Mouse (Mus musculus) forebrain, embryonic 14.5 days (tissue): Measurements from ENCODE around the gene Lgals9. TPM values are rescaled to one million over a fixed set of nuclear protein-coding genes. Genes with fewer than 3 reads are reported as not detected.

Experiments used
- ATAC-seq: fragments of 200-750 bp; cut with Nextera tagmentation; 2 replicates; pipeline ENCODE4 v1.8.0; 2017; ENCODE audit warnings: mild to moderate bottlenecking, moderate library complexity
- DNase-seq: peaks from one replicate; pipeline ENCODE4 v3.0.0-alpha.2; 2015; ENCODE audit warnings: low spot score
- H3K27ac ChIP-seq: fragments of 300-500 bp; sonication (generic); 2 replicates; pipeline ENCODE4 v1.5.1; 2014; ENCODE audit warnings: low read depth, mild to moderate bottlenecking, control low read depth, low read length, moderate library complexity
- H3K27me3 ChIP-seq: fragments of 300-500 bp; sonication (generic); replicated peaks from 2 replicates; pipeline ENCODE4 v1.6.1; 2014; ENCODE audit warnings: low read length, control low read depth, mixed read lengths; ENCODE audit not compliant: control insufficient read depth, insufficient read depth
- H3K36me3 ChIP-seq: fragments of 300-500 bp; sonication (generic); 2 replicates; pipeline ENCODE4 v1.6.1; 2014; ENCODE audit warnings: low read length, control low read depth; ENCODE audit not compliant: control insufficient read depth, insufficient read depth
- H3K4me1 ChIP-seq: fragments of 300-500 bp; sonication (generic); 2 replicates; pipeline ENCODE4 v1.6.1; 2014; ENCODE audit warnings: antibody characterized with exemption, low read length, control low read depth; ENCODE audit not compliant: control insufficient read depth, insufficient read depth
- H3K4me2 ChIP-seq: fragments of 300-500 bp; sonication (generic); 2 replicates; pipeline ENCODE4 v1.6.1; 2014; ENCODE audit warnings: mild to moderate bottlenecking, control low read depth, low read length
- H3K4me3 ChIP-seq: fragments of 300-500 bp; sonication (generic); 2 replicates; pipeline ENCODE4 v1.5.1; 2014; ENCODE audit warnings: low read depth, low read length, control low read depth
- H3K9ac ChIP-seq: fragments of 300-500 bp; sonication (generic); 2 replicates; pipeline ENCODE4 v1.6.1; 2014; ENCODE audit warnings: mild to moderate bottlenecking, low read length, control low read depth, moderate library complexity
- H3K9me3 ChIP-seq: fragments of 300-500 bp; sonication (generic); replicated peaks from 2 replicates; pipeline ENCODE4 v1.6.1; 2016; ENCODE audit warnings: low read length, control low read depth, mixed read lengths; ENCODE audit not compliant: control insufficient read depth
- WGBS: fragments of 180-500 bp; shearing (Covaris S2); extraction: QIAGEN DNeasy Blood & Tissue Kit; methylation state at CpG from one replicate; pipeline ENCODE4 v1.1.7; 2014; 5-methylcytosine and 5-hydroxymethylcytosine counted together
- polyA plus RNA-seq: library from polyadenylated mRNA; unstranded; fragments of >200 nt; fragmentation: Nextera tagmentation; extraction: Ambion mirVana; gene quantifications from 2 replicates; pipeline ENCODE4 v1.2.1, GENCODE M21; 2014

Lgals9 gene
- polyA plus RNA-seq, 1 experiment from 2014 or later, result 8.6 TPM

- Histone ChIP-seq H3K4me1 (0 out of 2 replicates have a peak, but pooled peaks cover 3% of the 10 kb centered on the region), H3K36me3 (no peaks in the 10 kb centered on the region), H3K27ac (no peak overlapping the region), H3K4me2 (no peak overlapping the region), H3K9ac (no peak overlapping the region), H3K9me3 (no peaks in the 10 kb centered on the region), H3K27me3 (peaks cover 46% of the 10 kb centered on the region), H3K4me3 (no peak overlapping the region)
- peak; percentile 68 for DNase-seq
- 38% methylated on average over 8 of the region's 8 CpGs for WGBS
- ATAC-seq, result no peak
Measured at GRCm38 (mm10) chr11:78922678-78923407, 61.9 kb downstream of the Lgals9 start.

GRCm38 (mm10) chr11:78920411-78920939, 64.3 kb downstream of the Lgals9 start, which contains the start of gene Nos2:
Gene Nos2 (plus strand): TSS chr11:78920787.
- ATAC-seq, result no peak
- H3K36me3 ChIP-seq, result no peaks in the 10 kb centered on the region
- H3K4me2 ChIP-seq, result no peak within 1 kb of the TSS

GRCm38 (mm10) chr11:78919745-78920144, 65.0 kb downstream of the Lgals9 start:
- DNase-seq, result no peak
- H3K36me3 ChIP-seq, result no peaks in the 10 kb centered on the region
- H3K27ac ChIP-seq, result no peak overlapping the region
- no peak for ATAC-seq
- no peak overlapping the region for H3K4me3 ChIP-seq
- H3K9me3 ChIP-seq, result no peaks in the 10 kb centered on the region
- 70% methylated on average over 4 of the region's 4 CpGs for WGBS
- peaks cover 24% of the 10 kb centered on the region for H3K27me3 ChIP-seq
- H3K4me2 ChIP-seq, result no peak overlapping the region
- no peak overlapping the region for H3K9ac ChIP-seq
- H3K4me1 ChIP-seq, result 0 out of 2 replicates have a peak, but pooled peaks cover 1% of the 10 kb centered on the region

More at GRCm38 (mm10) chr11:78920411-78920939, 64.3 kb downstream of the Lgals9 start, which contains the start of gene Nos2:
- no peak for DNase-seq
- Histone ChIP-seq H3K27me3 (peaks cover 31% of the 10 kb centered on the region), H3K27ac (no peak within 1 kb of the TSS), H3K9me3 (no peaks in the 10 kb centered on the region), H3K4me1 (0 out of 2 replicates have a peak, but pooled peaks cover 3% of the 10 kb centered on the region), H3K9ac (no peak within 1 kb of the TSS), H3K4me3 (no peak within 1 kb of the TSS)
- 57% methylated on average over 6 of the region's 6 CpGs for WGBS

GRCm38 (mm10) chr11:78916410-78916809, 68.3 kb downstream of the Lgals9 start:
- WGBS, result 75% methylated on average over 1 of the region's 1 CpGs
- ATAC-seq, result no peak
- H3K4me1 ChIP-seq, result no peaks in the 10 kb centered on the region

GRCm38 (mm10) chr11:78915473-78915872, 69.3 kb downstream of the Lgals9 start:
- Histone ChIP-seq H3K27me3 (no peaks in the 10 kb centered on the region), H3K4me3 (no peak overlapping the region), H3K9ac (no peak overlapping the region), H3K36me3 (no peaks in the 10 kb centered on the region), H3K9me3 (no peaks in the 10 kb centered on the region), H3K4me1 (no peaks in the 10 kb centered on the region), H3K27ac (no peak overlapping the region), H3K4me2 (no peak overlapping the region)
- 80% methylated on average over 6 of the region's 6 CpGs for WGBS
- DNase-seq (no peak), ATAC-seq (no peak)

More at GRCm38 (mm10) chr11:78916410-78916809, 68.3 kb downstream of the Lgals9 start:
- no peaks in the 10 kb centered on the region for H3K27me3 ChIP-seq
- H3K9me3 ChIP-seq, result no peaks in the 10 kb centered on the region
- no peak overlapping the region for H3K27ac ChIP-seq
- no peak overlapping the region for H3K9ac ChIP-seq
- no peak for DNase-seq
- no peak overlapping the region for H3K4me3 ChIP-seq
- H3K4me2 ChIP-seq, result no peak overlapping the region
- no peaks in the 10 kb centered on the region for H3K36me3 ChIP-seq

Other genes with a start within 250 kb of the Lgals9 start
- 40.7 and 48.9 TPM in 2 replicates for gene Ccnq, start 233.2 kb downstream of the Lgals9 start, polyA plus RNA-seq
- 21.8 and 22.1 TPM in 2 replicates for gene Lyrm9, start 158.4 kb downstream of the Lgals9 start, polyA plus RNA-seq
- gene Nos2, start 64.2 kb downstream of the Lgals9 start, polyA plus RNA-seq, result 0.50 and 1.2 TPM in 2 replicates
- 4.7 and 7.2 TPM in 2 replicates for gene Ksr1, start 161.5 kb upstream of the Lgals9 start, polyA plus RNA-seq